Comparison of ENCODE assay signal across 14 mouse cellular contexts in genomic region chr11:35522802-35523452, GRCm38 (mm10).
"Had no signal": no experiment of that assay in that cellular context is flagged by ENCODE, and none has a peak within 500 bp of the region (broad histone marks: within the 10 kb centered on the region; RNA-seq: fewer than 3 reads in every experiment).

No protein-coding gene starts in this region.

- H3K4me2 ChIP-seq: limb, embryonic 12.5 days; liver, embryonic 13.5 days; lung, embryonic 15.5 days; midbrain, embryonic 15.5 days; neural tube, embryonic 12.5 days had no signal

- ATAC-seq: liver, postnatal 0 days; midbrain, embryonic 15.5 days had no signal

- H3K27ac ChIP-seq: kidney, postnatal 0 days; limb, embryonic 12.5 days; liver, embryonic 13.5 days; lung, embryonic 15.5 days; macrophage; midbrain, embryonic 15.5 days; neural tube, embryonic 12.5 days had no signal

- H3K27me3 ChIP-seq: liver, embryonic 13.5 days; lung, embryonic 15.5 days; midbrain, embryonic 15.5 days; neural tube, embryonic 12.5 days had no signal

- H3K9ac ChIP-seq: limb, embryonic 12.5 days; liver, embryonic 13.5 days; liver, postnatal 0 days; lung, embryonic 15.5 days; midbrain, embryonic 15.5 days; neural tube, embryonic 12.5 days had no signal

- H3K4me3 ChIP-seq: limb, embryonic 12.5 days; liver, embryonic 13.5 days; lung, embryonic 15.5 days; midbrain, embryonic 15.5 days; neural tube, embryonic 12.5 days had no signal

- H3K9me3 ChIP-seq: limb, embryonic 12.5 days; liver, embryonic 13.5 days; lung, embryonic 15.5 days; midbrain, embryonic 15.5 days; neural tube, embryonic 12.5 days had no signal

- DNase-seq: kidney, postnatal 36 days; layer of hippocampus, adult 9-11 months; liver; liver, embryonic 13.5 days; liver, postnatal 0 days; lung, postnatal 14 days; right cerebral cortex, postnatal 14 days; thymus, postnatal 36 days had no signal

- H3K4me1 ChIP-seq: liver, embryonic 13.5 days; lung, embryonic 15.5 days had no signal

- H3K36me3 ChIP-seq: limb, embryonic 12.5 days; liver, embryonic 13.5 days; lung, embryonic 15.5 days; midbrain, embryonic 15.5 days; neural tube, embryonic 12.5 days had no signal
